Mouse (Mus musculus) embryo, embryonic 11.5 days (tissue): ENCODE measurements at regions not wholly inside any gene's neighbourhood (a gene's known extent, or its start where the extent isn't known, plus 50 kb on each side); places are given as distances from the start of the nearest gene placed in this dataset.

ENCODE experiments used
- DNase-seq: peaks from one replicate; pipeline ENCODE4 v3.0.0-alpha.2; 2012; ENCODE audit warnings: low read depth, low spot score

- DNase-seq, result no peak
Observed at GRCm38 (mm10) chr3:145207071-145207470, 85.2 kb upstream of the Col24a1 start.

DNA sequence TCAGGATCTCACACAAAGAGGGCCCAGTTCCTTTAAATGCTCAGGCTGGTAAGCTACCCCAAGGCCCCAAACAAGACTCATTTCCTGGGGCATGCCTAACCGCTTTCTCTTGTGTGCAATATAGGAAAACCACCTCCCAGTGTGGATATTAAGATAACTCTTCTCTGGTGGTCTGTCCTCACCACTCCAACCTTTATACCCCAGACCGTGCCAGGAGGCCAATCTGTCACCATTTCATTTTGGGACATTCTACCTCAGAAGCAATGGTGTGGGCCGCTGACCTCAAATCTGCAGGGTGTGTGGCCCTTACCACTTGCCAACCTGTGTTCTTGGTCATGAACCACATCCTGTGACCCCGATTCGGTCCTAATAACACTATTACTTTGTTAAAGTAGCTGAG, 82.1 kb upstream of the Col24a1 start:
- no peak for DNase-seq

- no peak for DNase-seq
Observed at GRCm38 (mm10) chr3:145216987-145217515, 75.2 kb upstream of the Col24a1 start.

DNA sequence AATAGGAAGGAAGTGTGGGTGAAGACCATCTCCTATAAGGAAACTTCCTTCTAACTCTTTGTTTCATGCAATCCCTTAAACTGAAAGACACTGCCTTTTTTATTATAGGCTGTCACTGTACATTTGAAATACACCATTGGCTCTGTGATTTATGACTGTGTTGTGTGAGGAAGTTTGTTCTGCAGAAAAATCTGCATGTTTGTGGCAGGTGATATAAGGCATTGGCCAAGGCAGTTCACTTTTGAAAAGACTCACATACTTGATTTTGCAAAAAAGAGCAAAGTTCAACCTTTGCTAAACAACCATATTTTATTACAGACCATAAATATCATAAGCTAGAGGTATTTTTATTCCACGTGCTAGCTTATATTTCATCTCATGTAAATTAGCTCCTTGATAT, 69.3 kb upstream of the Col24a1 start:
- no peak for DNase-seq

GRCm38 (mm10) chr3:145224040-145224439, 68.2 kb upstream of the Col24a1 start:
- no peak for DNase-seq

GRCm38 (mm10) chr3:145230721-145231120, 61.6 kb upstream of the Col24a1 start:
- peak; percentile 20 for DNase-seq

- DNase-seq, result no peak
Observed at GRCm38 (mm10) chr3:145242138-145242537, 50.1 kb upstream of the Col24a1 start.
